Mouse (Mus musculus) intestine, postnatal 0 days (tissue): ENCODE measurements around the gene Hsf4. TPM values are rescaled to one million over a fixed set of nuclear protein-coding genes. Genes with fewer than 3 reads are reported as not detected.

Source experiments
- ATAC-seq: fragments of 200-750 bp; cut with Nextera tagmentation; 2 replicates; pipeline ENCODE4 v1.8.0; 2017; ENCODE audit warnings: mild to moderate bottlenecking, moderate TSS enrichment, moderate library complexity
- H3K27ac ChIP-seq: fragments of 300-500 bp; sonication (generic); 2 replicates; pipeline ENCODE4 v1.5.1; 2014; ENCODE audit warnings: mild to moderate bottlenecking, low read depth, low read length, moderate library complexity
- H3K27me3 ChIP-seq: fragments of 300-500 bp; sonication (generic); replicated peaks from 2 replicates; pipeline ENCODE4 v1.6.1; 2014; ENCODE audit warnings: low read length, mixed read lengths; ENCODE audit not compliant: control insufficient read depth, insufficient read depth
- H3K36me3 ChIP-seq: fragments of 300-500 bp; sonication (generic); 2 replicates; pipeline ENCODE4 v1.6.1; 2014; ENCODE audit warnings: mild to moderate bottlenecking, moderate library complexity; ENCODE audit not compliant: control insufficient read depth, insufficient read depth
- H3K4me1 ChIP-seq: fragments of 300-500 bp; sonication (generic); replicated peaks from 2 replicates; pipeline ENCODE4 v1.6.1; 2014; ENCODE audit warnings: antibody characterized with exemption, low read length, mixed read lengths; ENCODE audit not compliant: control insufficient read depth, insufficient read depth
- H3K4me2 ChIP-seq: fragments of 300-500 bp; sonication (generic); replicated peaks from 2 replicates; pipeline ENCODE4 v1.6.1; 2014; ENCODE audit warnings: low read depth, mild to moderate bottlenecking, moderate library complexity
- H3K4me3 ChIP-seq: fragments of 300-500 bp; sonication (generic); 2 replicates; pipeline ENCODE4 v1.5.1; 2014; ENCODE audit warnings: low read depth, low read length
- H3K9ac ChIP-seq: fragments of 300-500 bp; sonication (generic); 2 replicates; pipeline ENCODE4 v1.6.1; 2014; ENCODE audit warnings: mild to moderate bottlenecking, low read depth, low read length
- H3K9me3 ChIP-seq: fragments of 300-500 bp; sonication (generic); 2 replicates; pipeline ENCODE4 v1.6.1; 2016; ENCODE audit warnings: mixed run types; ENCODE audit not compliant: control insufficient read depth
- CTCF ChIP-seq: sonication (generic); IDR thresholded peaks from 2 replicates; pipeline ENCODE4 v1.5.1; 2016; ENCODE audit warnings: low read depth, mild to moderate bottlenecking, control low read depth, antibody characterized with exemption, moderate library complexity
- WGBS: fragments of 180-500 bp; shearing (Covaris S2); extraction: QIAGEN DNeasy Blood & Tissue Kit; methylation state at CpG from one replicate; pipeline ENCODE4 v1.1.7; 2014; 5-methylcytosine and 5-hydroxymethylcytosine counted together
- polyA plus RNA-seq: library from polyadenylated mRNA; unstranded; fragments of >200 nt; fragmentation: Nextera tagmentation; extraction: Ambion mirVana; gene quantifications from 2 replicates; pipeline ENCODE4 v1.2.1, GENCODE M21; 2015

The Hsf4 gene
- polyA plus RNA-seq, 1 experiment from 2014 or later = 0.48 TPM

- no peaks in the 10 kb centered on the region for H3K9me3 ChIP-seq
- H3K9ac ChIP-seq = no peak overlapping the region
- no peak overlapping the region for H3K4me3 ChIP-seq
- no peak overlapping the region for H3K4me2 ChIP-seq
- no peak overlapping the region for H3K27ac ChIP-seq
- TF ChIP-seq CTCF = no peak
- peaks cover 65% of the 10 kb centered on the region for H3K36me3 ChIP-seq
- H3K27me3 ChIP-seq = no peaks in the 10 kb centered on the region
- WGBS = 84% methylated on average over 15 of the region's 15 CpGs
- peaks cover 4% of the 10 kb centered on the region; the same call in 1 of the 2 replicates for H3K4me1 ChIP-seq
- ATAC-seq = no peak
Observed at GRCm38 (mm10) chr8:105309142-105309847, 39.7 kb downstream of the Hsf4 start.

GRCm38 (mm10) chr8:105310118-105310517 is 40.5 kb downstream of the Hsf4 start:
- peaks cover 70% of the 10 kb centered on the region for H3K36me3 ChIP-seq
- WGBS = 84% methylated on average over 8 of the region's 8 CpGs

GRCm38 (mm10) chr8:105311718-105312117 is 42.1 kb downstream of the Hsf4 start:
- Histone ChIP-seq H3K27ac (no peak overlapping the region), H3K27me3 (no peaks in the 10 kb centered on the region), H3K36me3 (peaks cover 86% of the 10 kb centered on the region), H3K4me1 (no peaks in the 10 kb centered on the region), H3K9ac (no peak overlapping the region), H3K4me2 (no peak overlapping the region), H3K9me3 (no peaks in the 10 kb centered on the region), H3K4me3 (no peak overlapping the region)
- WGBS = 70% methylated on average over 1 of the region's 1 CpGs
- TF ChIP-seq CTCF = 0 out of 2 replicates have a peak, but pooled peaks have one; percentile 27
- no peak for ATAC-seq

More at GRCm38 (mm10) chr8:105310118-105310517, 40.5 kb downstream of the Hsf4 start:
- Histone ChIP-seq H3K27ac (no peak overlapping the region), H3K9ac (no peak overlapping the region), H3K9me3 (no peaks in the 10 kb centered on the region), H3K4me3 (no peak overlapping the region), H3K4me2 (no peak overlapping the region), H3K27me3 (no peaks in the 10 kb centered on the region), H3K4me1 (peaks cover 2% of the 10 kb centered on the region; the same call in 1 of the 2 replicates)
- no peak for TF ChIP-seq CTCF
- ATAC-seq = no peak

GRCm38 (mm10) chr8:105312891-105313481 is 43.4 kb downstream of the Hsf4 start:
- ATAC-seq = no peak
- whole genome bisulfite sequencing = 87% methylated on average over 8 of the region's 8 CpGs
- Histone ChIP-seq H3K9me3 (no peaks in the 10 kb centered on the region), H3K4me1 (no peaks in the 10 kb centered on the region), H3K4me2 (no peak overlapping the region), H3K27me3 (no peaks in the 10 kb centered on the region), H3K9ac (no peak overlapping the region), H3K27ac (no peak overlapping the region), H3K36me3 (peaks cover 80% of the 10 kb centered on the region), H3K4me3 (no peak overlapping the region)
- TF ChIP-seq CTCF = no peak

GRCm38 (mm10) chr8:105313622-105314402 is 44.2 kb downstream of the Hsf4 start:
- no peak for ATAC-seq
- no peak overlapping the region for H3K4me2 ChIP-seq
- H3K36me3 ChIP-seq = peaks cover 79% of the 10 kb centered on the region
- H3K9me3 ChIP-seq = no peaks in the 10 kb centered on the region
- no peak overlapping the region for H3K4me3 ChIP-seq
- no peak for TF ChIP-seq CTCF
- no peak overlapping the region for H3K27ac ChIP-seq
- WGBS = 78% methylated on average over 9 of the region's 9 CpGs
- no peaks in the 10 kb centered on the region for H3K4me1 ChIP-seq
- H3K27me3 ChIP-seq = no peaks in the 10 kb centered on the region
- H3K9ac ChIP-seq = no peak overlapping the region
